Mouse (Mus musculus) lung, embryonic 15.5 days (tissue): ENCODE results near the gene Fgfr1op2. TPM values are rescaled to one million over a fixed set of nuclear protein-coding genes. Genes with fewer than 3 reads are reported as not detected.

Experiments
- polyA plus RNA-seq: library from polyadenylated mRNA; unstranded; fragments of >200 nt; fragmentation: Nextera tagmentation; extraction: Ambion mirVana; gene quantifications from 2 replicates; pipeline ENCODE4 v1.2.1, GENCODE M21; 2015

Fgfr1op2 gene
- polyA plus RNA-seq, 1 experiment from 2014 or later: 101 TPM

Other genes with a start within 250 kb of the Fgfr1op2 start
- 15.3 and 18.8 TPM in 2 replicates for gene Itpr2, start 75.0 kb upstream of the Fgfr1op2 start, polyA plus RNA-seq
- gene Ints13, start 632 bp downstream of the Fgfr1op2 start, polyA plus RNA-seq: 66.1 and 77.9 TPM in 2 replicates
- gene Med21, start 65.3 kb downstream of the Fgfr1op2 start, polyA plus RNA-seq: 156 and 157 TPM in 2 replicates
- gene Tm7sf3, start 65.6 kb downstream of the Fgfr1op2 start, polyA plus RNA-seq: 28.2 and 29.9 TPM in 2 replicates
- 14.8 and 15.5 TPM in 2 replicates for gene Stk38l, start 147.8 kb downstream of the Fgfr1op2 start, polyA plus RNA-seq
- gene Arntl2, start 218.9 kb downstream of the Fgfr1op2 start, polyA plus RNA-seq: 5.3 and 5.6 TPM in 2 replicates